14 mouse cellular contexts compared by ENCODE assay signal in the genomic region with DNA sequence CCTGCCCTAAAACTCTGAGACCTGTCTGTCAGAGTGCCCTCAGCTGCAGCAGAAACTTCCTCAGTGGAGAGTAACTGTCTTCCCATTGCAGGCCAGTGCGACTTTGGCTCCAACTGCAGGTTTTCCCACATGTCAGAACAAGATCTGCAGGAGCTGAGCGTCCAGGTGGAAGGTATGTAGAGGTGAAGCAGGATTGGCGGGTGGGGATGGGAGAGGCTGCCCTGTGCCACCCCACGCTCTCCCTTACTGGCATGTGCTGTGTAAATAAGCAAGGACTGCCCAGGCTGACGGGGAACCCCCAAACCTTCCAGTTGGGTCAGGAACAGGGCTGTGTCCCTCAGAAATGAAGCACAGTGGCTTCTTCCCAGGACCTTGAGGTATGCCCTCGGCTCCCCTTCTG. TPM values are rescaled to one million over a fixed set of nuclear protein-coding genes. Genes with fewer than 3 reads are reported as not detected.
DNase-seq lines count a peak whose midpoint lies in the region; ATAC-seq and TF ChIP-seq lines count a peak whose summit lies in the region.
"Had no signal": no experiment of that assay in that cellular context is flagged by ENCODE, and none has a peak within 500 bp of the region (broad histone marks: within the 10 kb centered on the region; RNA-seq: fewer than 3 reads in every experiment).

No protein-coding gene starts in this region.

- H3K27me3 ChIP-seq in lung, embryonic 14.5 days (ENCODE audit: insufficient read depth, low read length): no peaks in the 10 kb centered on the region
- H3K27me3 ChIP-seq in embryonic facial prominence, embryonic 14.5 days (replicated peaks; ENCODE audit: control insufficient read depth, insufficient read depth, low read length): no peaks in the 10 kb centered on the region
- H3K27me3 ChIP-seq in lung, embryonic 15.5 days: no peaks in the 10 kb centered on the region
- H3K27me3 ChIP-seq in stomach, embryonic 15.5 days (replicated peaks): no peaks in the 10 kb centered on the region

- H3K4me2 ChIP-seq in lung, embryonic 14.5 days: no peak overlapping the region
- no peak overlapping the region for H3K4me2 ChIP-seq in embryonic facial prominence, embryonic 14.5 days (ENCODE audit: low read depth, low read length)
- H3K4me2 ChIP-seq in lung, embryonic 15.5 days: no peak overlapping the region; the same call in 1 of the 2 replicates
- H3K4me2 ChIP-seq in stomach, embryonic 15.5 days: no peak overlapping the region

- no peak overlapping the region for H3K9ac ChIP-seq in lung, embryonic 14.5 days
- 0 out of 2 replicates have a peak overlapping the region, but pooled peaks have one; percentile 19 for H3K9ac ChIP-seq in embryonic facial prominence, embryonic 14.5 days (ENCODE audit: low read depth, low read length)
- no peak overlapping the region for H3K9ac ChIP-seq in lung, embryonic 15.5 days
- H3K9ac ChIP-seq in stomach, embryonic 15.5 days: no peak overlapping the region

- H3K4me1 ChIP-seq in lung, embryonic 14.5 days (ENCODE audit: insufficient read depth): peaks cover 4% of the 10 kb centered on the region; the same call in 1 of the 2 replicates
- no peaks in the 10 kb centered on the region for H3K4me1 ChIP-seq in embryonic facial prominence, embryonic 14.5 days (ENCODE audit: control insufficient read depth, insufficient read depth, low read length)
- H3K4me1 ChIP-seq in lung, embryonic 15.5 days: peaks cover 13% of the 10 kb centered on the region
- peaks cover 13% of the 10 kb centered on the region; the same call in 1 of the 2 replicates for H3K4me1 ChIP-seq in stomach, embryonic 15.5 days

- DNase-seq in lung, embryonic 14.5 days: no peak
- no peak for DNase-seq in lung, postnatal 10 days
- no peak for DNase-seq in embryonic facial prominence, embryonic 14.5 days (ENCODE audit: low spot score)
- DNase-seq in left cerebral cortex, adult 2 months (ENCODE audit: extremely low spot score in 1 of 2, low spot score in 2 of 2): no peak
- no peak for DNase-seq in layer of hippocampus, adult 18-20 months (ENCODE audit: low spot score in 2 of 2)
- DNase-seq: cerebellum, adult 8-10 months; thymus, adult 2 months had no signal

- H3K9me3 ChIP-seq in lung, embryonic 14.5 days (ENCODE audit: low read depth, low read length): no peaks in the 10 kb centered on the region
- no peaks in the 10 kb centered on the region for H3K9me3 ChIP-seq in embryonic facial prominence, embryonic 14.5 days (ENCODE audit: control insufficient read depth, low read length)
- H3K9me3 ChIP-seq in lung, embryonic 15.5 days: no peaks in the 10 kb centered on the region
- H3K9me3 ChIP-seq in stomach, embryonic 15.5 days: no peaks in the 10 kb centered on the region

- intact Hi-C loops in left cerebral cortex, adult 2 months (cut with DNase I): no loop called here

- no peak overlapping the region for H3K27ac ChIP-seq in lung, embryonic 14.5 days (ENCODE audit: low read depth)
- no peak overlapping the region for H3K27ac ChIP-seq in embryonic facial prominence, embryonic 14.5 days (replicated peaks; ENCODE audit: low read depth, low read length)
- 0 out of 2 replicates have a peak overlapping the region, but pooled peaks have one; percentile 21 for H3K27ac ChIP-seq in lung, embryonic 15.5 days
- H3K27ac ChIP-seq in stomach, embryonic 15.5 days: peak overlapping the region; percentile 78
- no peak overlapping the region for H3K27ac ChIP-seq in left cerebral cortex, adult 2 months
- H3K27ac ChIP-seq: hindbrain, postnatal 0 days had no signal

- peaks cover 8% of the 10 kb centered on the region; the same call in 1 of the 2 replicates for H3K36me3 ChIP-seq in lung, embryonic 14.5 days (ENCODE audit: insufficient read depth)
- no peaks in the 10 kb centered on the region for H3K36me3 ChIP-seq in embryonic facial prominence, embryonic 14.5 days (ENCODE audit: control insufficient read depth, insufficient read depth, low read length)
- H3K36me3 ChIP-seq in lung, embryonic 15.5 days: no peaks in the 10 kb centered on the region
- H3K36me3 ChIP-seq in stomach, embryonic 15.5 days: 0 out of 2 replicates have a peak, but pooled peaks cover 2% of the 10 kb centered on the region

- TF ChIP-seq CTCF in lung, embryonic 14.5 days (IDR thresholded peaks at IDR 0.05; ENCODE audit: low read depth): no peak
- TF ChIP-seq CTCF in left cerebral cortex, adult 2 months (IDR thresholded peaks at IDR 0.05): no peak

- peak; percentile 54 for ATAC-seq in lung, embryonic 14.5 days (ENCODE audit: insufficient read depth)
- ATAC-seq in embryonic facial prominence, embryonic 14.5 days (ENCODE audit: low read depth): peak; percentile 30; the same call in 1 of the 2 replicates
- ATAC-seq in lung, embryonic 15.5 days (ENCODE audit: borderline replicate concordance, extremely low read depth, low FRiP score, low TSS enrichment): 0 out of 2 replicates have a peak, but pooled peaks have one; percentile 40
- ATAC-seq in stomach, embryonic 15.5 days (ENCODE audit: insufficient read depth, low FRiP score, low read depth): peak; percentile 75; the same call in 1 of the 2 replicates
- ATAC-seq: forebrain, embryonic 14.5 days; midbrain, embryonic 16.5 days had no signal

- H3K4me3 ChIP-seq in lung, embryonic 14.5 days (ENCODE audit: low read depth, low read length): no peak overlapping the region
- H3K4me3 ChIP-seq in embryonic facial prominence, embryonic 14.5 days (ENCODE audit: low read depth, low read length): no peak overlapping the region
- H3K4me3 ChIP-seq in lung, embryonic 15.5 days: no peak overlapping the region
- no peak overlapping the region for H3K4me3 ChIP-seq in stomach, embryonic 15.5 days (replicated peaks)
- H3K4me3 ChIP-seq in left cerebral cortex, adult 2 months: no peak overlapping the region

- 55% methylated on average over 6 of the region's 6 CpGs for WGBS in lung, embryonic 14.5 days
- WGBS in embryonic facial prominence, embryonic 14.5 days: 68% methylated on average over 6 of the region's 6 CpGs
- 54% methylated on average over 6 of the region's 6 CpGs for WGBS in lung, embryonic 15.5 days
- 58% methylated on average over 6 of the region's 6 CpGs for WGBS in stomach, embryonic 15.5 days

RNA-seq across cellular contexts. Expression of gene Cabp7, which starts 16.5 kb away (rescaled TPM):
- 0.17 and 0.18 TPM in 2 replicates for polyA plus RNA-seq in lung, embryonic 14.5 days (2014; fragmentation: Nextera tagmentation; extraction: Ambion mirVana)
- 0.15 and 0.30 TPM in 2 replicates for polyA plus RNA-seq in embryonic facial prominence, embryonic 14.5 days (2014; fragmentation: Nextera tagmentation; extraction: Ambion mirVana)
- polyA plus RNA-seq in lung, embryonic 15.5 days (2015; fragmentation: Nextera tagmentation; extraction: Ambion mirVana): 0.09 TPM in 1 of 2 replicates, not detected in the other
- polyA plus RNA-seq in stomach, embryonic 15.5 days (2015; fragmentation: Nextera tagmentation; extraction: Ambion mirVana): 0.17 and 0.32 TPM in 2 replicates
- 10 to 100 TPM; 15.6 to 22.7 TPM for total RNA-seq in left cerebral cortex, adult 2 months (2021)
- total RNA-seq in layer of hippocampus, adult 18-20 months (2021): 100 to 1,000 TPM; 320 to 358 TPM
- total RNA-seq: heart, postnatal 36 days; megakaryocyte-erythroid progenitor cell, adult 5-6 weeks had no signal

RNA-seq across cellular contexts. Expression of gene Zmat5, which starts 25.6 kb away (rescaled TPM):
- 70.4 and 74.1 TPM in 2 replicates for polyA plus RNA-seq in lung, embryonic 14.5 days (2014; fragmentation: Nextera tagmentation; extraction: Ambion mirVana)
- 51.7 and 52.2 TPM in 2 replicates for polyA plus RNA-seq in embryonic facial prominence, embryonic 14.5 days (2014; fragmentation: Nextera tagmentation; extraction: Ambion mirVana)
- polyA plus RNA-seq in lung, embryonic 15.5 days (2015; fragmentation: Nextera tagmentation; extraction: Ambion mirVana): 70.8 and 81.4 TPM in 2 replicates
- polyA plus RNA-seq in stomach, embryonic 15.5 days (2015; fragmentation: Nextera tagmentation; extraction: Ambion mirVana): 62.8 and 68.1 TPM in 2 replicates
- 10 to 100 TPM; 31.1 to 33.9 TPM for total RNA-seq in left cerebral cortex, adult 2 months (2021)
- total RNA-seq in layer of hippocampus, adult 18-20 months (2021): 10 to 100 TPM; 32.4 to 34.4 TPM

RNA-seq across cellular contexts. Expression of gene Uqcr10, which starts 26.0 kb away (rescaled TPM):
- polyA plus RNA-seq in lung, embryonic 14.5 days (2014; fragmentation: Nextera tagmentation; extraction: Ambion mirVana): 736 and 777 TPM in 2 replicates
- 722 and 816 TPM in 2 replicates for polyA plus RNA-seq in embryonic facial prominence, embryonic 14.5 days (2014; fragmentation: Nextera tagmentation; extraction: Ambion mirVana)
- polyA plus RNA-seq in lung, embryonic 15.5 days (2015; fragmentation: Nextera tagmentation; extraction: Ambion mirVana): 763 and 796 TPM in 2 replicates
- 920 and 1,051 TPM in 2 replicates for polyA plus RNA-seq in stomach, embryonic 15.5 days (2015; fragmentation: Nextera tagmentation; extraction: Ambion mirVana)
- total RNA-seq in left cerebral cortex, adult 2 months (2021): 100 to 1,000 TPM; 362 to 374 TPM
- 100 to 1,000 TPM; 372 to 389 TPM for total RNA-seq in layer of hippocampus, adult 18-20 months (2021)

Comparison
In these comparisons a context has a peak if more than half of its experiments do, and no peak if none do; other contexts are left out.
1. H3K27ac ChIP-seq: peak in lung, embryonic 15.5 days (single experiment) and stomach, embryonic 15.5 days (single experiment); none in lung, embryonic 14.5 days (single experiment), embryonic facial prominence, embryonic 14.5 days (single experiment) and left cerebral cortex, adult 2 months (single experiment).
2. Peak in every context shown above with its lines, with median percentiles within 50 percentile points of each other: ATAC-seq.